Mouse (Mus musculus) liver, embryonic 11.5 days (tissue): Measurements from ENCODE around the gene Gm44790. TPM values are rescaled to one million over a fixed set of nuclear protein-coding genes. Genes with fewer than 3 reads are reported as not detected.

Experiments used
- polyA plus RNA-seq: library from polyadenylated mRNA; unstranded; fragments of >200 nt; fragmentation: Nextera tagmentation; extraction: Ambion mirVana; gene quantifications from 2 replicates; pipeline ENCODE4 v1.2.1, GENCODE M21; 2014

Gm44790 gene
- polyA plus RNA-seq, 1 experiment from 2014 or later, result not detected

Other genes starting within 250 kb of the Gm44790 start
- gene Tgfa, start 231.4 kb upstream of the Gm44790 start, polyA plus RNA-seq, result 0.99 and 1.2 TPM in 2 replicates
- gene Fam136a, start 61.0 kb upstream of the Gm44790 start, polyA plus RNA-seq, result 188 and 198 TPM in 2 replicates
- gene Snrpg, start 55.4 kb upstream of the Gm44790 start, polyA plus RNA-seq, result 741 and 785 TPM in 2 replicates
- 57.7 and 66.8 TPM in 2 replicates for gene Pcyox1, start 29.5 kb upstream of the Gm44790 start, polyA plus RNA-seq
- 93.5 and 95.5 TPM in 2 replicates for gene Tia1, start 22.4 kb upstream of the Gm44790 start, polyA plus RNA-seq
- 24.8 and 25.9 TPM in 2 replicates for gene C87436, start 11.7 kb downstream of the Gm44790 start, polyA plus RNA-seq
- 543 and 554 TPM in 2 replicates for gene Pcbp1, start 99.7 kb downstream of the Gm44790 start, polyA plus RNA-seq
- 0.19 and 0.36 TPM in 2 replicates for gene Asprv1, start 201.5 kb downstream of the Gm44790 start, polyA plus RNA-seq
- gene Mxd1, start 242.5 kb downstream of the Gm44790 start, polyA plus RNA-seq, result 11.5 and 13.4 TPM in 2 replicates